Mouse (Mus musculus) C2C12 (cell line): ENCODE measurements around the gene Tmem53.

Experiments
- CTCF ChIP-seq: IDR thresholded peaks from one replicate; pipeline ENCODE4 v1.5.1; 2011; ENCODE audit not compliant: control insufficient read depth, insufficient read depth, insufficient read length
- MAX ChIP-seq: IDR thresholded peaks from one replicate; pipeline ENCODE4 v1.6.1; 2011; ENCODE audit warnings: mild to moderate bottlenecking, control low read depth
- USF1 ChIP-seq: IDR thresholded peaks from one replicate; pipeline ENCODE4 v1.6.1; 2011; ENCODE audit warnings: low read depth, mild to moderate bottlenecking, control low read depth, moderate library complexity

GRCm38 (mm10) chr4:117297819-117298218 lies 46.1 kb downstream of the Tmem53 start:
- TF ChIP-seq CTCF (no peak), MAX (no peak), USF1 (no peak)
